Mouse (Mus musculus) Patski (cell line): ENCODE measurements around the gene Susd6. TPM values are rescaled to one million over a fixed set of nuclear protein-coding genes. Genes with fewer than 3 reads are reported as not detected.

ENCODE experiments used
- ATAC-seq: fragments of 100-300 bp; one replicate; pipeline ENCODE4 v1.8.0; 2021
- CTCF ChIA-PET: fragments of 350-600 bp; sonication (Branson Sonifier 250); formaldehyde crosslinking; loops from one replicate; lab custom pipeline; 2022; ENCODE audit warnings: inconsistent platforms; lab: Charles Lee
- POLR2A ChIA-PET: fragments of 350-600 bp; sonication (Branson Sonifier 250); formaldehyde crosslinking; loops from one replicate; lab custom pipeline; 2022; ENCODE audit warnings: antibody characterized with exemption, inconsistent platforms; lab: Charles Lee
- DNase-seq: peaks from one replicate; pipeline ENCODE4 v3.0.0-alpha.2; 2011; ENCODE audit warnings: low read depth, low spot score
- H3K27me3 ChIP-seq: fragments of 371-371 bp; one replicate; pipeline ENCODE4 v1.5.1; 2021
- CTCF ChIP-seq: fragments of 100-300 bp; IDR thresholded peaks from one replicate; pipeline ENCODE4 v1.5.1; 2021
- in situ Hi-C: fragments of 300-500 bp; cut with MboI; formaldehyde crosslinking; loops from 3 replicates; pipeline ENCODE4 v1.11.1; 2018; ENCODE audit warnings: low pct_unique_long_range_greater_than_20kb, mixed read lengths
- polyA plus RNA-seq: library from polyadenylated mRNA; unstranded; gene quantifications from one replicate; pipeline ENCODE4 v1.2.3, GENCODE M21; 2021

The Susd6 gene
- polyA plus RNA-seq, 1 experiment from 2014 or later, result 86.2 TPM

GRCm38 (mm10) chr12:80821312-80822007 lies 31.1 kb downstream of the Susd6 start:
- in situ Hi-C loops, result no loop called here
- no peaks in the 10 kb centered on the region for H3K27me3 ChIP-seq
- POLR2A ChIA-PET, result interaction anchor here (1.2 kb wide), 1 partner anchor 12 kb away, joined by 3 read pairs; no protein-coding TSS in a partner anchor
- TF ChIP-seq CTCF, result no peak
- DNase-seq (no peak), ATAC-seq (no peak)
- CTCF ChIA-PET, result interaction anchor here (1.2 to 1.4 kb wide), 3 partner anchors 11 to 20 kb away, joined by 3 to 4 read pairs (median 3); no protein-coding TSS in a partner anchor

- DNase-seq (no peak), ATAC-seq (no peak)
- in situ Hi-C loops, result no loop called here
- ChIA-PET POLR2A (no interaction called here), CTCF (interaction anchor here (1.2 kb wide), 2 partner anchors 10 to 21 kb away, joined by 3 read pairs; no protein-coding TSS in a partner anchor)
- H3K27me3 ChIP-seq, result no peaks in the 10 kb centered on the region
- no peak for TF ChIP-seq CTCF
Measured at GRCm38 (mm10) chr12:80822533-80822932, 32.2 kb downstream of the Susd6 start.

DNA sequence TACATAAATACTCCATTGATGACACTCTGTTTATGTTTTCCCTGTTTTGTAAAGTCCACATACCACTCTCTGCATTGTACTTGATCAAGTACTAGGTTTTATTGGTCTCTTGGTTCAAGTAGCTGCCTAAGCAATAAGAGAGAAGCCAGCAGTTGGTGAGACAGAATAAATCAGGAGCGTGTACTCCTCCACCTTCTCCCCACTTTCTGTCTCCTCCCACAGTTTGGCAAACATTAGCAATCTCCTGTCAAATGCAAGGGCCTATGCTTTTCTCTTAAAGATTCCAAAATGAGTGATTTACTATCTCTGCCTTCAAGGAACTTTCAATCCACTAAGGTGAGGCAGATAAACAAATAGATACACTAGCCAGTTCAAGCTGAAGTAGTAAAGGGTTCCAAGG lies 33.9 kb downstream of the Susd6 start:
- no peak for ATAC-seq
- DNase-seq, result no peak
- in situ Hi-C loops, result no loop called here
- ChIA-PET POLR2A (no interaction called here), CTCF (interaction anchor here (1.5 kb wide), 1 partner anchor 21 kb away, joined by 3 read pairs; no protein-coding TSS in a partner anchor)
- H3K27me3 ChIP-seq, result no peaks in the 10 kb centered on the region
- no peak for TF ChIP-seq CTCF

DNA sequence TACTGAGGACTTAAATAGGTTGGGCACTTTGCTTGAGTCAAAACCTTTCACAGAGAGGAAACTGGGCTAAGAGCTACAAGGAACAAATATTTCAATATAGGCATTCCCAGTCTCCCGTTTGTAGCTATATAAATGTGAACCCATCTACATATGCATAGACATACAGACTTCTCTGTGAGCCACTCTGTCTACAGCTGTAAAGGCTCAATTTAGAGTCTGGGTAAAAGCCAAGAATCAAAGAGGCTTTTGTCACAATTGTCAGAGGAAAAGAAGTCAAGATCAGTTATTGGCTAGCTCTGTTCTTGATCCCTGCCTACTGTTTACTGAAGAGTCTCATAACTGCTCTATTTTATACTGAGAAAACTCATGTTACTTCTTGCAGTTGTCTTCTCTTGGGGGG lies 36.1 kb downstream of the Susd6 start:
- DNase-seq (no peak), ATAC-seq (no peak)
- in situ Hi-C loops, result no loop called here
- no peaks in the 10 kb centered on the region for H3K27me3 ChIP-seq
- TF ChIP-seq CTCF, result no peak
- ChIA-PET CTCF (no interaction called here), POLR2A (no interaction called here)

GRCm38 (mm10) chr12:80827464-80828015 lies 37.2 kb downstream of the Susd6 start:
- ATAC-seq, result no peak
- ChIA-PET CTCF (interaction anchor here (1.1 to 1.2 kb wide), 2 partner anchors 15 to 68 kb away, joined by 3 to 4 read pairs; no protein-coding TSS in a partner anchor), POLR2A (no interaction called here)
- in situ Hi-C loops, result no loop called here
- H3K27me3 ChIP-seq, result no peaks in the 10 kb centered on the region
- TF ChIP-seq CTCF, result no peak
- no peak for DNase-seq

DNA sequence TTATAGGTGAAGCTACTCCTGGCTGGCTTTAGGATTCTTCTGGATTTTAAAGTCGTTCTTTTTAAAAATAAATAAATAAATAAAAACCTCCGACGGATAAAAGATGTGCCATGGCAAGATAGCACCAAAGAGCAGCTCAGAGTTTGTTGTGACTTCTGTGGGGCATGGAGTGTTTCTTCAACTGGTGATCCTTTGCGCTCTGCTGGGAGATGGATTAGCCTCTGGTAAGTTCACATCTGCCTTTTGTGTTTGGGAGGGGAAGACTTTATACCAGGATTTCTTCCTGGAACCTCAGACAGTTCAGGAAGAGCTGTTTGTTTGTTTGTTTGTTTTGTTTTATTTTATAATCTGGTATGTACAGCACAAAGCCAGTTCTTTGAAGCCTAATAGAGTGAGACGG lies 37.7 kb downstream of the Susd6 start:
- CTCF ChIA-PET, result interaction anchor here (1.1 to 1.2 kb wide), 2 partner anchors 16 to 67 kb away, joined by 3 to 4 read pairs; no protein-coding TSS in a partner anchor
- no peak for DNase-seq
- TF ChIP-seq CTCF, result no peak
- no peak for ATAC-seq
- H3K27me3 ChIP-seq, result no peaks in the 10 kb centered on the region
- POLR2A ChIA-PET, result no interaction called here
- in situ Hi-C loops, result no loop called here

DNA sequence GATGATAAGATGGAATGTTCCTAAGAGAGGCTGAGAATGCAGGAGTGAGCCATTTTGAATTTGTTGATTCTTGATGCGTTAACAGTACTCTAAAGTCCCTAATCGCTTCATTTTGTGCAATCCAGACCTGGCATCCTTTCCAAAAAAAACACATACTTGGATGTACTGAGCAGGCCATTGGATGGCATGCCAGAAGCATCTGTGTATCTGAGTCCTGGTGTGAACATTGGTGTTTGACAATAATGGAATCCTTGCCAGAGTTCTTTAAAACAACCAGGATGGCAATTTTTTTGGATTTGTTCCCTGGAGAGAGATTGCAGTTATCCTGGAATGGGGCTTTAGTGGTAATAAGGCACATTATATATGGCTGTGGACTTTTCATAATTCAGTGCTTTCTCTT lies 38.6 kb downstream of the Susd6 start:
- no peak for DNase-seq
- no peak for TF ChIP-seq CTCF
- CTCF ChIA-PET, result no interaction called here
- POLR2A ChIA-PET, result no interaction called here
- no peak for ATAC-seq
- in situ Hi-C loops, result no loop called here
- H3K27me3 ChIP-seq, result no peaks in the 10 kb centered on the region

GRCm38 (mm10) chr12:80830211-80830610 lies 39.9 kb downstream of the Susd6 start:
- ATAC-seq, result no peak
- no peaks in the 10 kb centered on the region for H3K27me3 ChIP-seq
- in situ Hi-C loops, result no loop called here
- TF ChIP-seq CTCF, result no peak
- ChIA-PET POLR2A (no interaction called here), CTCF (no interaction called here)
- no peak for DNase-seq

- in situ Hi-C loops, result no loop called here
- ATAC-seq, result no peak
- TF ChIP-seq CTCF, result no peak
- no peak for DNase-seq
- ChIA-PET CTCF (interaction anchor here (1.2 kb wide), 1 partner anchor 44 kb away, joined by 4 read pairs; no protein-coding TSS in a partner anchor), POLR2A (no interaction called here)
- no peaks in the 10 kb centered on the region for H3K27me3 ChIP-seq
Measured at GRCm38 (mm10) chr12:80830820-80831219, 40.5 kb downstream of the Susd6 start.

GRCm38 (mm10) chr12:80832313-80832712 lies 42.0 kb downstream of the Susd6 start:
- ChIA-PET CTCF (interaction anchor here (1.1 to 1.4 kb wide), 2 partner anchors 11 to 30 kb away, joined by 3 read pairs; no protein-coding TSS in a partner anchor), POLR2A (no interaction called here)
- in situ Hi-C loops, result no loop called here
- TF ChIP-seq CTCF, result no peak
- no peak for ATAC-seq
- no peak for DNase-seq
- H3K27me3 ChIP-seq, result no peaks in the 10 kb centered on the region

DNA sequence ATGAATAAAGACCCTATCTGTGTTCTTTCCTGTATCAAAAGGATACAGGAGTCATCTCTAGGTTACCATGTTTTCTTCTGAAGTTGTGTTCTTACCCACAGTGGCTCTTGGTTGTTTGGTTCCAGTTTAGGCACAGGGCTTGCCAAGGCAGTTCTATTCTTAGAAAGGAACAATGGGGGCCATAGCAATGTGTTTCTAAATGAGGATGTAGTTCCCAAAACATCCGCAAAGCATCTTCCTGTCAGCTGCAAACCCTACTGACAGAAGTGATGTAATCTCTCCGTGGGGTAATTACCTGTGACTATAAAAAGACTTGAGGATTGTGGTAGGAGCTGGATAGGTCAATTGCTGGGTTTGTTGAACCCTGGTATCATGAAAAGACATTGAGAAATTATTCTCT lies 43.2 kb downstream of the Susd6 start:
- TF ChIP-seq CTCF, result peak; percentile 15
- peak; percentile 63 for DNase-seq
- in situ Hi-C loops, result no loop called here
- no peaks in the 10 kb centered on the region for H3K27me3 ChIP-seq
- CTCF ChIA-PET, result no interaction called here
- ATAC-seq, result peak; percentile 65
- POLR2A ChIA-PET, result interaction anchor here (0.8 to 1.3 kb wide), 2 partner anchors 9 to 13 kb away, joined by 3 read pairs; no protein-coding TSS in a partner anchor
